Mouse (Mus musculus): ENCODE results near the gene Ypel3. TPM values are rescaled to one million over a fixed set of nuclear protein-coding genes. Genes with fewer than 3 reads are reported as not detected.
"Not testable (repeated sequence)": the region's sequence is repeated elsewhere in the genome, so short reads cannot be mapped to it uniquely, and the experiment has no call there.

Ypel3 gene
- total RNA-seq, 2 experiments from 2014 or later: 282 to 325 TPM

GRCm38 (mm10) chr7:126762471-126763008 is 14.2 kb upstream of the Ypel3 start:
- peak in 1 of 2 experiments; percentile 58 for DNase-seq (ENCODE audit: low spot score in 2 of 2)

- no peak for DNase-seq (ENCODE audit: low spot score in 2 of 2)
These were observed 11.2 kb upstream of the Ypel3 start for GRCm38 (mm10) chr7:126765540-126765939.

- no peak for DNase-seq (ENCODE audit: low spot score in 2 of 2)
These were observed 10.6 kb upstream of the Ypel3 start, which contains the start of gene Gdpd3 for GRCm38 (mm10) chr7:126766201-126766600. TSS of gene Gdpd3 (plus strand) at chr7:126766334.

- DNase-seq (ENCODE audit: low spot score in 2 of 2): no peak
These were observed 9.8 kb upstream of the Ypel3 start for GRCm38 (mm10) chr7:126767001-126767400.

- DNase-seq (ENCODE audit: low spot score in 2 of 2): no peak
These were observed 6.0 kb upstream of the Ypel3 start for GRCm38 (mm10) chr7:126770784-126771183.

GRCm38 (mm10) chr7:126773351-126773750 is 3.4 kb upstream of the Ypel3 start:
- no peak for DNase-seq (ENCODE audit: low spot score in 2 of 2)

- no peak for DNase-seq (ENCODE audit: low spot score in 2 of 2)
These were observed 2.3 kb upstream of the Ypel3 start for GRCm38 (mm10) chr7:126774463-126774862.

DNA sequence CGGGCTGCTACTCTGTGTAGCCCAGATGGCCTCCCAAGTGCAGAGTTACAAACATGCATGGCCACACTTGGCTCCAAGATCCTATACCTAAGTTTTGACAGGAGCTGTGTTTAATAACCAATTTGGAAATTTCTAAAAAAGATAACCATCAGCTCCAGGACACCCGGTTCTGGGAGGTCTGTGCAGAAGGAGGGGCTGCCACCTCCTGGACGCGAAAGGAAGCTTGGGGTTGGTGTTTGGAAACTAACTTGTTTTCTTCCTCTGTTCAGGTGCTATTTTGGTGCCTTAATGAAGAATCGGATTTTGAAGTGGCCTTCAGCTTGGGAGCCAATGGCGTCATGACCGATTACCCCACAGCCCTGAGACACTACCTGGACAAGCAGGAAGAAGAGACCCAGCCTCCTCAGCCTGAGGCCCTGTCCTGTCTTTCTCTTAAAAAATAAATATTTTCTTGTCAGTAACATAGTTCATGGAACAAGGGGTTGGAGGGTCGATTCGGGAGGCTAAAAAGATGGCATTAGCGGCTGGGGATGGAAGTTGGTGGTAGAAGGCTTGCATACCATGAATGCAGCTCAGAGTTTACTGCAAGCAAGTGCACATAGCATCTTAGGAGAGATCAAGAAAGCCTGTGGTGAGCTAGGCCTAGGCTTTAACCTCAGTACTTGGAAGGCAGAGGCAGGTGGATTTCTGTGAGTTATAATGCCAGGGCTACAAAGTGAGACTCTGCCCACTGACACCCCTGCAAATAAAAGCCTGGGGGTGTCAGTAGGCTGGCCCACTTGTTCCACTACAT is 1.4 kb upstream of the Ypel3 start:
- DNase-seq (ENCODE audit: low spot score in 2 of 2): no peak

DNA sequence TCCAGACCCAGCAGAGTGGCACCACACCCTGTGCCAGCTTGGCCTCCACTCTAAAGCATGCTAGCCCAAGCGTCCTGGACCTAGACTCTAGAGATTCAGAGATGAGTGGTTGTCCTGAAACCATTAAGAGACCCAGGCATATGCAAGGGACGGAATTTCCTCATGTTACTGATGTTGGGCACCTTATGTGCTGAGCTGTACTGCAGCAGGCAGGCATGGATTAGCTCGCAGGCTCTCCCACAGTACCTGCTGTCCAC is 849 bp upstream of the Ypel3 start:
- no peak for DNase-seq (ENCODE audit: low spot score in 2 of 2)

DNA sequence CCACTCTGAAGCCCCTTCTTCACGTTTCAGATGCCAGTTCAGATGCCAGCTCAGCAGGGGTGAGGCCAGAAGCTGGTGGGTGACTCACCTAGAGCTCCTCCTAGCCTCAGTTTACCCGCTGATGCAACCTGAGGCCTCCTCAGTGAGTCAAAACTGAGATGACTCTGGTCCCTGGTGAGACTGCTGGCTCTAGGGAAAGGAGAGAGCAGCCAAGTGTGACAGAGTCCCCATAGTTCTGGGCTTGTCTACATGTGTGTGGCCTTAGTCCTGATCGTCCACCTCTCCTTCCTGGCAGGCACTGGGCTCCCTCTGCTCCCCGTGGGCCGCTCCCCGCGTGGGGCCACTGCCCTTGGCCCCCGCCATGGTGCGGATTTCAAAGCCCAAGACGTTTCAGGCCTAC is 721 bp downstream of the Ypel3 start:
- no peak for DNase-seq (ENCODE audit: low spot score in 2 of 2)

DNA sequence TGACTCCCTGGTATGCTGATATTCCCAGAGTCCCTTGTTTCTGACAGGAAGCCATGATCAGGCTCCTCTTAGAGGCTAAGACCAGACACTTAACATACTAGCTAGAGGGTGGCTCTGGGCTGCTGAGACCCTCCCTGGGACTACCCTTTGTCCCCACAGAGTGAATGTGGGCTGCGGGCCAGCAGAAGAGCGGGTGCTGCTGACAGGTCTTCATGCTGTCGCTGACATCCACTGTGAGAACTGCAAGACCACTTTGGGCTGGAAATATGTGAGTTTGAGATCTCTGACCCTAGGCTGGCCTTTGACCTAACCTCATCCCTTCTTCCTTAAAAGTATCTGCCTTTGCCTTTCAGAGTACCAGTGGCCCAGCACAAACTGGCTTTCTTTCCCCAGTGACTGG is 1.4 kb downstream of the Ypel3 start:
- no peak for DNase-seq (ENCODE audit: low spot score in 2 of 2)

DNA sequence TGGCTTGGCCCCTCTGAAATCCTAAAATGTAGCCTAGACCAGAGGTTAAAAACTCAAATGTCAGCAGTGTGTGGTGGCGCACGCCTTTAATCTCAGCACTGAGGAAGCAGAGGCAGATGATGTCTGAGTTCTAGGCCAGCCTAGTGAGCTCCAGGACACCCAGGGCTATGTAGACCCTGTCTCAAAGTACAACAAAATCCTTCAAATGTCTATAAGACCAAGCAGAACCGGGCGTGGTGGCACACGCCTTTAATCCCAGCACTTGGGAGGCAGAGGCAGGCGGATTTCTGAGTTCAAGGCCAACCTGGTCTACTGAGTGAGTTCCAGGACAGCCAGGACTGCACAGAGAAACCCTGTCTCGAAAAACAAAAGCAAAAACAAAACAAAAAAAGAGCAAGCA is 2.3 kb downstream of the Ypel3 start:
- DNase-seq (ENCODE audit: low spot score in 2 of 2): not testable (repeated sequence)

DNA sequence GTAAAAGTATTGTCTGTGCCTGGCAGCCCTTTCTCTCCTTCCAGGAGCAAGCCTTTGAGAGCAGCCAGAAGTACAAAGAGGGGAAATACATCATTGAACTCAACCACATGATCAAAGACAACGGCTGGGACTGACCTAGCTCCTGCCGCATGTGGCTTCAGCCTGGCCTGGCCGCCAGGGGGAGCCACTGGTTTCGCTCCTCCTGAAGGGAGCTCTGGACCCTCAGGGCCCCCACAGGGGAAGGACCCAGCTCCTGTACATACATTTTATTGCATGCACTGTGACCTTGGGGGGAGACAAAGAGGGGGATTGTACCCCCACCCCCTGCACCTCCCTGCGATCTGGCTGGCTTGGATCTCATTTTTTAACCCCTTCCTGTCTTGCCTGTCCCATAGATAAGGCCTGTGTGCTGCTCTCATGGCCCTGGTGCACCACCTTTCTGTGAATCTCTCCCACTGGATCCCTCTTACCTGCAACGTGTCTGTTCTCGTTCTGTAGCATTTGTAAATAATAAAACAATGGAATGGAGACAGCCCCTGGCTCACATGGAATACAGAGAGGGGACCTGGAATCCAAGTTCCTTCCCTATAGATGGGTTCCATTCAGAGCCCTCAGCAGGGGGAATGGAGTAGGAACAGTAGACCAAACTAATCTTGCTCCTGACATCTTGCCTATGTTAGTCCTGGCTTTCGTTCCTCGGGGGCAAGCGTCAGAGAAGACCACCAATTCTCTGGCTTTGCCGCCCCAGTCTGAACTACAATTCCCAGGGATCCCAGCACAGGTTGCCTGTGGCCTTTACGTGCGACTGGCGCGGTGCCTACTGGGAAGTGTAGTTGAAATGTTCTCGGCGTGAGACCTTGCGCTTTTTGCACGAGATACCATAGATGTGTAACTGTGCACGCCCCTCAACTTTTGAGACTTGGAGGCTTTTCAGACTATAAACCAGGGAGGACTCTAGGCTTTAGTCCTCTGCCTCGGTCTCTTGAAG is 3.5 kb downstream of the Ypel3 start:
- DNase-seq (ENCODE audit: low spot score in 2 of 2): peak; percentile 83 to 86

DNA sequence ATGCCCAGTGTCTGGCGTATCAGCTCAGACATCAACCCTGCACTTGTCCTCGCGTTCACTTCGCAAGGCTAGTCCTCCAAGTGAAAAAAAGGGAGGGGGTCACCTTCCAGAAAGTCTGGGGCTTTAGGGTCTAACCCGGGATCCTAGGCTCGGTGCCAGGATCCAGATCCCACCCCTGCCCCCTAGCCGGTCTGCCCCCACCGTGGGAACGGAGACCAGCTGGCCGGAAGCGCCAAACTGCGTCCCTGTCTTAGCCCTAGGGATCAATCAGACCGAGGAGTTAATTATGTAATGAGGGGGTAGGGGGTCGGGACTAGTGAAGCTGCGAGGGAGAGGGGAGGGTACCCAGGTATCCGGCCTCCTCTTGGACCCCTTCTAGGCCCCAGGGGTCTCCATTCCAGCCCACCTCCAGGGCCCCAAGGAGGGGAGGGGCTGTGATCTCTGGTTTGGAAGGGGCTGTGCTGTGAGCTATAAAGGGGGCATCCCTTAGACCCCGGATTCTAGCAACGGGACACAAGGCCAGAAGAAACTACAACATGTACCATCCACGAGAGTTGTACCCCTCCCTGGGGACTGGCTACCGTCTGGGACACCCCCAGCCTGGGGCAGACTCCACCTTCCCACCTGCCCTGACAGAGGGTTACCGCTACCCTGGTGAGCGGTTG is 4.3 kb downstream of the Ypel3 start, which contains the start of gene Tbx6:
Tbx6 (plus strand) TSS at position 513 of the 665 bp plus-strand sequence.
- DNase-seq (ENCODE audit: low spot score in 2 of 2): no peak

DNA sequence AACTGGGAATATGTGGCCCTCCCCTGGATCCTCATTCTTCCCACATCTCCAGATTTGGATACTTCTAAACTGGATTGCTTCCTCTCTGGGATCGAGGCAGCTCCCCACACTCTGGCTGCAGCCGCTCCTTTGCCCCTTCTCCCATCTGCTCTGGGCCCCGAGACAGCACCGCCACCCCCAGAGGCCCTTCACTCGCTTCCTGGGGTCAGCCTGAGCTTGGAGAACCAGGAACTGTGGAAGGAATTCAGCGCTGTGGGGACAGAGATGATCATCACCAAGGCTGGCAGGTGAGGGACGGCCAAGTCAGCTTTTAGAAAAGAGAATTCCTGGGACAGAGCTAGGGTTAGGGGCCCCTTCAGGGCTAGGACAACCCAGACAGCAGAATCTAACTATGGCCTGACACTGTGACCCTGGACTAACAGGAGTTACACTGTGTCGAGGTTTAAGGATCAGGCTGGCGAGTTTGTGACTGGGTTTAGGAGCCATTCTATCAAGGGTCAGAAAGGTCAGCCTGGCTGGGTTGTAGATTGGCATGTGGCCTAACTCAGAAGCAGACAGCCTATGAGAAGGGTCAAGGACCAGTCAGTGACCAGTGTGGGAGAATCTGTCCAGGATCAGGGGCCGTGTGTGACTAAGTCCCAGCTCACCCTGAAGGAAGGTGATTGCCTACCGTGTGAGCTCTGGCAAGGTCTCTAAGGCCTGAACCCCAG is 5.1 kb downstream of the Ypel3 start:
- DNase-seq (ENCODE audit: low spot score in 2 of 2): no peak

GRCm38 (mm10) chr7:126782693-126783092 is 5.9 kb downstream of the Ypel3 start:
- DNase-seq (ENCODE audit: low spot score in 2 of 2): no peak

GRCm38 (mm10) chr7:126784469-126784868 is 7.7 kb downstream of the Ypel3 start:
- DNase-seq (ENCODE audit: low spot score in 2 of 2): no peak

DNA sequence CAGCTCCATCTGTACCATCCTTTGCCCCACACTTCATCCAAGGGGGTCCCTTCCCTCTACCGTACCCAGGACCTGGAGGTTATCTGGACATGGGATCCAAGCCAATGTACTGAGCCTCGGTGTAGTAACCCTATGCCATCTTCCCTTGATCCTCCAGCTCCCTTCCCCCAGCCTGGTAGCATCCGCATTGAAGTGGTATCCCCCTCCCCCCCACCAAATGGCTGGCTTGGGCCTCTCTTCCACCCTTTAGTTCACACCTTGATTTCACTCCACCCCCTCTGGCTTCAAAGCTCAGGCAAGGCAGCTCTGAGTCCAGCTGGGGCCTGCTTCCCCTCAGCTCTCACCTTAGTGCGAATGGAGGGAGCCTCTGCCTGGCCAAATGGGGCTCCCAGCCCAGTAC is 8.3 kb downstream of the Ypel3 start:
- no peak for DNase-seq (ENCODE audit: low spot score in 2 of 2)

DNA sequence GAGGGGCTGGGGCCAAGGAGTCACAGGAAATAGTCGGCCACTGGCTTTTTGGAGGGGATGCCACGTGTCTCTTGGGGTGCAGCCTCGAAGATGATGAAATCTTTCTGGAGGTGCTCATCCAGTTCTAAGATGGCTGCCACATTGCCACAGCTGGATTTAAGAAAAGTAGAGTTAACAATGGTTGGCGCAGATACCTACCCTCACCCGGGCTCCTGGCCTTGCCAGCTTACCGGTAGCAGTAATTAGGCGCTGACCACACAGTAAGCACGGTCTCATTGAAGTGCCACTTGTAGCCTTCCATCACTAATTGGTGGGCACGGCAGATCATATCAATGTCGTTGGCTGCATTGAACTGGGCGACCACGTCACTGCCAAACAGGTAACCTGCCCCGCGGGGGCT is 9.4 kb downstream of the Ypel3 start:
- no peak for DNase-seq (ENCODE audit: low spot score in 2 of 2)

- no peak for DNase-seq (ENCODE audit: low spot score in 2 of 2)
These were observed 12.4 kb downstream of the Ypel3 start for GRCm38 (mm10) chr7:126789141-126789540.
